ENCODE assay signal across 12 mouse cellular contexts in the genomic region with DNA sequence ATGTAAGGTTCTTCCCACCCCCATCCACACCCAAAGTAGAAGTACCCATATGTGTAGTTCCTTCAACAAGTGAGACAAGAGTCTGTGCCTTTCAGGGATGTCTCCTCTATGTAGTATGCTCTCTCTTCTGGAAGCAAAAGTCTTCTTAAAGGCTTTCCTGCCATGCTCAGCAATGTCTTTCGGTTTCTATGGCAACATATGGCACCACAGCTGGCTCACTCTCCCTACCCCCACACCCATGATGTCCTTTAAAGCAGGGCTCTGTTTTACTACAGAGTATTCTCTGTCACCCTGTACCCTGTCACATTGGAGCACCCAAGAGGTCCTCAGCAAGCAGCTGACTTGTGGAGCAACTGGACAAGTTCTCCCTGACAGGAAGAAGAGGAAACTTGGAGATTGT. TPM values are rescaled to one million over a fixed set of nuclear protein-coding genes. Genes with fewer than 3 reads are reported as not detected.
DNase-seq lines count a peak whose midpoint lies in the region; ATAC-seq lines count a peak whose summit lies in the region.
"Had no signal": no experiment of that assay in that cellular context is flagged by ENCODE, and none has a peak within 500 bp of the region (broad histone marks: within the 10 kb centered on the region; RNA-seq: fewer than 3 reads in every experiment).

No protein-coding gene starts in this region.

- H3K27me3 ChIP-seq in hindbrain, embryonic 14.5 days (ENCODE audit: control insufficient read depth, insufficient read depth, low read length) = peaks cover 4% of the 10 kb centered on the region; the same call in 1 of the 2 replicates
- peaks cover 15% of the 10 kb centered on the region for H3K27me3 ChIP-seq in hindbrain, embryonic 12.5 days

- no peak overlapping the region for H3K4me3 ChIP-seq in hindbrain, embryonic 14.5 days (replicated peaks; ENCODE audit: low read length)
- no peak overlapping the region for H3K4me3 ChIP-seq in hindbrain, embryonic 12.5 days

- WGBS in hindbrain, embryonic 14.5 days = 79% methylated on average over 1 of the region's 1 CpGs
- WGBS in hindbrain, embryonic 12.5 days = 85% methylated on average over 1 of the region's 1 CpGs

- H3K27ac ChIP-seq in hindbrain, embryonic 14.5 days = no peak overlapping the region
- no peak overlapping the region for H3K27ac ChIP-seq in hindbrain, embryonic 12.5 days

- H3K9me3 ChIP-seq in hindbrain, embryonic 14.5 days (ENCODE audit: control insufficient read depth, low read length) = no peaks in the 10 kb centered on the region
- no peaks in the 10 kb centered on the region for H3K9me3 ChIP-seq in hindbrain, embryonic 12.5 days (replicated peaks)

- 0 out of 2 replicates have a peak, but pooled peaks have one; percentile 39 for ATAC-seq in hindbrain, embryonic 14.5 days (ENCODE audit: low FRiP score)
- ATAC-seq in hindbrain, embryonic 12.5 days (ENCODE audit: low FRiP score) = no peak
- 0 out of 2 replicates have a peak, but pooled peaks have one; percentile 40 for ATAC-seq in common myeloid progenitor, adult 5-6 weeks (replicated peaks; ENCODE audit: low read depth, poor library complexity, severe bottlenecking)
- ATAC-seq: CD4-positive, CD25-positive, alpha-beta regulatory T cell, adult 4 months had no signal

- H3K4me2 ChIP-seq in hindbrain, embryonic 14.5 days (replicated peaks) = no peak overlapping the region
- no peak overlapping the region for H3K4me2 ChIP-seq in hindbrain, embryonic 12.5 days (replicated peaks)

- peak; percentile 28 for DNase-seq in hindbrain, embryonic 14.5 days (ENCODE audit: low spot score)
- DNase-seq in A20 (ENCODE audit: low read depth, low spot score) = peak; percentile 4
- peak; percentile 14 to 15 for DNase-seq in layer of hippocampus, postnatal 25 days (ENCODE audit: extremely low spot score in 1 of 2, low spot score in 1 of 2)
- no peak for DNase-seq in adrenal gland, adult (ENCODE audit: inconsistent age in 2 of 2, low spot score in 1 of 2)
- DNase-seq in embryo, embryonic 10.5 days (ENCODE audit: low spot score) = no peak
- no peak for DNase-seq in gastrocnemius, postnatal 10 days
- DNase-seq: heart, postnatal 36 days had no signal

- no peaks in the 10 kb centered on the region for H3K36me3 ChIP-seq in hindbrain, embryonic 14.5 days (replicated peaks; ENCODE audit: control insufficient read depth, insufficient read depth)
- no peaks in the 10 kb centered on the region for H3K36me3 ChIP-seq in hindbrain, embryonic 12.5 days

- H3K4me1 ChIP-seq in hindbrain, embryonic 14.5 days (replicated peaks; ENCODE audit: control insufficient read depth, insufficient read depth, low read length) = 0 out of 2 replicates have a peak, but pooled peaks cover 6% of the 10 kb centered on the region
- peaks cover 5% of the 10 kb centered on the region; the same call in 1 of the 2 replicates for H3K4me1 ChIP-seq in hindbrain, embryonic 12.5 days

- H3K9ac ChIP-seq in hindbrain, embryonic 14.5 days = no peak overlapping the region
- no peak overlapping the region for H3K9ac ChIP-seq in hindbrain, embryonic 12.5 days

RNA-seq across cellular contexts. Expression of gene Barx2, which starts 55.8 kb away (rescaled TPM):
- polyA plus RNA-seq in hindbrain, embryonic 14.5 days (2014; fragmentation: Nextera tagmentation; extraction: Ambion mirVana) = 0.17 TPM in 1 of 2 replicates, not detected in the other
- 0.14 TPM in 1 of 2 replicates, not detected in the other for polyA plus RNA-seq in hindbrain, embryonic 12.5 days (2016; fragmentation: Nextera tagmentation; extraction: Ambion mirVana)
- not detected in 2 replicates for total RNA-seq in common myeloid progenitor, adult 5-6 weeks (2017)
- under 1 TPM; 0.73 to 0.84 TPM for total RNA-seq in layer of hippocampus, postnatal 25 days (2021)
- 10 to 100 TPM; 10.5 to 10.7 TPM for total RNA-seq in gastrocnemius, postnatal 10 days (2021)
- total RNA-seq: heart, postnatal 36 days had no signal
- polyA plus RNA-seq: CD4-positive, CD25-positive, alpha-beta regulatory T cell, adult 4 months; kidney, embryonic 14.5 days; liver, embryonic 16.5 days had no signal

Comparison
In these comparisons a context has a peak if more than half of its experiments do, and no peak if none do; other contexts are left out.
1. DNase-seq: peak in hindbrain, embryonic 14.5 days (single experiment), A20 (single experiment) and layer of hippocampus, postnatal 25 days (2 of 2); none in adrenal gland, adult (0 of 2), embryo, embryonic 10.5 days (single experiment) and gastrocnemius, postnatal 10 days (single experiment).
2. RNA of gene Barx2, which starts 55.8 kb away (total RNA-seq): 10.5 to 10.7 TPM in gastrocnemius, postnatal 10 days; 0.73 to 0.84 TPM in layer of hippocampus, postnatal 25 days and not detected in common myeloid progenitor, adult 5-6 weeks; every median in the first group is over 4 times any median in the second.